Mouse (Mus musculus) MEL (cell line): ENCODE measurements at regions not wholly inside any gene's neighbourhood (a gene's known extent, or its start where the extent isn't known, plus 50 kb on each side); places are given as distances from the start of the nearest gene placed in this dataset.

Experiments
- DNase-seq: peaks from one replicate; pipeline ENCODE4 v3.0.0; 2011; ENCODE audit warnings: low read depth, low spot score
- H3K27ac ChIP-seq: 2 replicates; pipeline ENCODE4 v1.5.1; 2012; ENCODE audit warnings: low read depth, mild to moderate bottlenecking, control low read depth, low read length, moderate library complexity; ENCODE audit not compliant: control insufficient read depth
- H3K27me3 ChIP-seq, 2 experiments: fragments of 150-350 bp in 1 of 2; sonication (generic) in 1 of 2; 2 replicates each; pipeline ENCODE4 v1.6.1; 2012; ENCODE audit warnings: low read length in 2 of 2, mild to moderate bottlenecking in 2 of 2, improper control_type of control experiment in 1 of 2, moderate library complexity in 1 of 2; ENCODE audit not compliant: insufficient read depth in 2 of 2, control insufficient read depth in 1 of 2
- H3K36me3 ChIP-seq, 2 experiments: 2 replicates each; pipeline ENCODE4 v1.6.1; 2012 to 2014; ENCODE audit warnings: low read length in 2 of 2, improper control_type of control experiment in 1 of 2, inconsistent platforms in 1 of 2, mild to moderate bottlenecking in 1 of 2; ENCODE audit not compliant: insufficient read depth in 2 of 2, control insufficient read depth in 1 of 2
- H3K4me1 ChIP-seq, 2 experiments: fragments of 150-350 bp in 1 of 2; sonication (generic) in 1 of 2; 2 replicates each; pipeline ENCODE4 v1.6.1; 2012; ENCODE audit warnings: low read length in 2 of 2, improper control_type of control experiment in 1 of 2, mild to moderate bottlenecking in 1 of 2; ENCODE audit not compliant: insufficient read depth in 2 of 2, control insufficient read depth in 1 of 2
- H3K4me3 ChIP-seq, 2 experiments: fragments of 150-350 bp in 1 of 2; sonication (generic) in 1 of 2; 2 replicates each; pipeline ENCODE4 v1.5.1; 2012; ENCODE audit warnings: low read depth in 2 of 2, low read length in 2 of 2, mild to moderate bottlenecking in 2 of 2, moderate library complexity in 2 of 2, control low read depth in 1 of 2, improper control_type of control experiment in 1 of 2; ENCODE audit not compliant: control insufficient read depth in 1 of 2, insufficient read depth in 1 of 2
- H3K79me2 ChIP-seq: 2 replicates; pipeline ENCODE4 v1.6.1; 2012; ENCODE audit warnings: mild to moderate bottlenecking, low read length, moderate library complexity; ENCODE audit not compliant: control insufficient read depth, poor library complexity, insufficient read depth
- H3K9ac ChIP-seq: 2 replicates; pipeline ENCODE4 v1.6.1; 2012; ENCODE audit warnings: low read depth, mild to moderate bottlenecking, control low read depth, low read length, moderate library complexity; ENCODE audit not compliant: control insufficient read depth, poor library complexity, severe bottlenecking
- H3K9me3 ChIP-seq: fragments of 150-350 bp; sonication (generic); replicated peaks from 2 replicates; pipeline ENCODE4 v1.6.1; 2012; ENCODE audit warnings: mild to moderate bottlenecking, low read length, improper control_type of control experiment, moderate library complexity; ENCODE audit not compliant: insufficient read depth
- BHLHE40 ChIP-seq: IDR thresholded peaks from 2 replicates; pipeline ENCODE4 v1.6.1; 2012; ENCODE audit warnings: low read depth, mild to moderate bottlenecking, inconsistent platforms, low read length, improper control_type of control experiment, borderline replicate concordance
- CTCF ChIP-seq, 3 experiments: IDR thresholded peaks in 2 of 3; conservative IDR thresholded peaks in 1 of 3; 2 replicates each; pipeline ENCODE4 v1.5.1; 2011 to 2012; ENCODE audit warnings: low read length in 3 of 3, low read depth in 2 of 3, mild to moderate bottlenecking in 2 of 3, improper control_type of control experiment in 1 of 3, inconsistent platforms in 1 of 3, mixed read lengths in 1 of 3, moderate library complexity in 1 of 3; ENCODE audit not compliant: control insufficient read depth in 1 of 3, insufficient read depth in 1 of 3, poor library complexity in 1 of 3, severe bottlenecking in 1 of 3
- E2F4 ChIP-seq: IDR thresholded peaks from 2 replicates; pipeline ENCODE4 v1.6.1; 2011; ENCODE audit warnings: low read depth, low read length, improper control_type of control experiment, borderline replicate concordance
- ELF1 ChIP-seq: IDR thresholded peaks from 2 replicates; pipeline ENCODE4 v1.6.1; 2014; ENCODE audit warnings: low read depth, mild to moderate bottlenecking, inconsistent platforms, low read length, improper control_type of control experiment, moderate library complexity
- ETS1 ChIP-seq: IDR thresholded peaks from 2 replicates; pipeline ENCODE4 v1.6.1; 2012; ENCODE audit warnings: low read depth, mild to moderate bottlenecking, inconsistent platforms, low read length, improper control_type of control experiment, moderate library complexity
- GABPA ChIP-seq: IDR thresholded peaks from 2 replicates; pipeline ENCODE4 v1.6.1; 2012; ENCODE audit warnings: low read depth, mild to moderate bottlenecking, inconsistent platforms, low read length, improper control_type of control experiment, moderate library complexity
- GATA1 ChIP-seq: IDR thresholded peaks from 2 replicates; pipeline ENCODE4 v1.6.1; 2011; ENCODE audit warnings: low read depth, low read length, improper control_type of control experiment
- JUND ChIP-seq: IDR thresholded peaks from 2 replicates; pipeline ENCODE4 v1.6.1; 2011; ENCODE audit warnings: low read depth, mild to moderate bottlenecking, improper control_type of control experiment, low read length
- MAFK ChIP-seq: IDR thresholded peaks from 2 replicates; pipeline ENCODE4 v1.6.1; 2011; ENCODE audit warnings: low read depth, mild to moderate bottlenecking, low read length, improper control_type of control experiment, borderline replicate concordance
- MAX ChIP-seq: IDR thresholded peaks from 2 replicates; pipeline ENCODE4 v1.6.1; 2011; ENCODE audit warnings: low read length, improper control_type of control experiment
- MXI1 ChIP-seq: IDR thresholded peaks from 2 replicates; pipeline ENCODE4 v1.6.1; 2011; ENCODE audit warnings: mild to moderate bottlenecking, low read depth, low read length, improper control_type of control experiment
- MYB ChIP-seq: IDR thresholded peaks from 2 replicates; pipeline ENCODE4 v1.6.1; 2011; ENCODE audit warnings: mild to moderate bottlenecking, low read depth, low read length, improper control_type of control experiment
- MYC ChIP-seq: IDR thresholded peaks from 2 replicates; pipeline ENCODE4 v1.6.1; 2011; ENCODE audit warnings: low read depth, mild to moderate bottlenecking, low read length, improper control_type of control experiment, moderate library complexity
- NELFE ChIP-seq: IDR thresholded peaks from 2 replicates; pipeline ENCODE4 v1.6.1; 2011; ENCODE audit warnings: low read depth, low read length, improper control_type of control experiment
- POLR2AphosphoS2 ChIP-seq: IDR thresholded peaks from 2 replicates; pipeline ENCODE4 v1.6.1; 2011; ENCODE audit warnings: low read length, improper control_type of control experiment
- POLR2AphosphoS5 ChIP-seq: IDR thresholded peaks from 2 replicates; pipeline ENCODE4 v1.6.1; 2012; ENCODE audit warnings: low read depth, borderline replicate concordance, mild to moderate bottlenecking, inconsistent platforms, low read length, moderate library complexity, mixed read lengths
- RAD21 ChIP-seq: IDR thresholded peaks from 2 replicates; pipeline ENCODE4 v1.6.1; 2011; ENCODE audit warnings: mild to moderate bottlenecking, low read depth, low read length, improper control_type of control experiment
- RCOR1 ChIP-seq: IDR thresholded peaks from 2 replicates; pipeline ENCODE4 v1.6.1; 2012; ENCODE audit warnings: low read depth, mild to moderate bottlenecking, inconsistent platforms, low read length, improper control_type of control experiment
- SIN3A ChIP-seq: IDR thresholded peaks from 2 replicates; pipeline ENCODE4 v1.6.1; 2012; ENCODE audit warnings: low read length, improper control_type of control experiment, inconsistent platforms
- SMC3 ChIP-seq: IDR thresholded peaks from 2 replicates; pipeline ENCODE4 v1.6.1; 2011; ENCODE audit warnings: low read depth, low read length, improper control_type of control experiment
- TAL1 ChIP-seq: IDR thresholded peaks from 2 replicates; pipeline ENCODE4 v1.6.1; 2012; ENCODE audit warnings: mild to moderate bottlenecking, inconsistent platforms, low read length, moderate library complexity, mixed read lengths
- TBP ChIP-seq: IDR thresholded peaks from 2 replicates; pipeline ENCODE4 v1.8.0; 2011; ENCODE audit warnings: low read depth, low read length, improper control_type of control experiment
- TCF12 ChIP-seq: IDR thresholded peaks from 2 replicates; pipeline ENCODE4 v1.6.1; 2014; ENCODE audit warnings: low read depth, mild to moderate bottlenecking, inconsistent platforms, low read length, improper control_type of control experiment, moderate library complexity
- USF2 ChIP-seq, 2 experiments: IDR thresholded peaks; 2 replicates each; pipeline ENCODE4 v1.6.1; 2011 to 2012; ENCODE audit warnings: improper control_type of control experiment in 2 of 2, low read length in 2 of 2, borderline replicate concordance in 1 of 2, inconsistent platforms in 1 of 2, low read depth in 1 of 2, mild to moderate bottlenecking in 1 of 2; ENCODE audit not compliant: insufficient read depth in 1 of 2
- ZKSCAN1 ChIP-seq: IDR thresholded peaks from 2 replicates; pipeline ENCODE4 v1.6.1; 2012; ENCODE audit warnings: low read depth, mild to moderate bottlenecking, inconsistent platforms, low read length, improper control_type of control experiment, moderate library complexity
- ZMIZ1 ChIP-seq: IDR thresholded peaks from 2 replicates; pipeline ENCODE4 v1.6.1; 2012; ENCODE audit warnings: low read depth, mild to moderate bottlenecking, inconsistent platforms, low read length, improper control_type of control experiment, moderate library complexity
- ZNF384 ChIP-seq: IDR thresholded peaks from 2 replicates; pipeline ENCODE4 v1.6.1; 2012; ENCODE audit warnings: low read depth, mild to moderate bottlenecking, inconsistent platforms, low read length, improper control_type of control experiment

GRCm38 (mm10) chr4:61973236-61973635 is 80.7 kb downstream of the Mup20 start:
- no peaks in the 10 kb centered on the region for H3K79me2 ChIP-seq
- peak; percentile 26 for DNase-seq
- no peak overlapping the region for H3K4me3 ChIP-seq
- no peaks in the 10 kb centered on the region for H3K9me3 ChIP-seq
- TF ChIP-seq SMC3 (peak; percentile 48), ETS1 (no peak), RAD21 (peak; percentile 23), SIN3A (no peak), ZKSCAN1 (no peak), GATA1 (no peak), TBP (no peak), GABPA (no peak), MYB (no peak), MXI1 (no peak), ZNF384 (no peak), POLR2AphosphoS5 (no peak), NELFE (no peak), CTCF (IDR thresholded peaks at IDR 0.05 in 2 of 3, conservative IDR thresholded peaks at IDR 0.05 in 1 of 3; ENCODE audit: control insufficient read depth in 1 of 3, insufficient read depth in 1 of 3, low read depth in 2 of 3, low read length in 3 of 3, poor library complexity in 1 of 3, severe bottlenecking in 1 of 3) (peak; percentile 53 to 78 (median 73)), ELF1 (no peak), ZMIZ1 (no peak), MAFK (no peak), E2F4 (no peak), TAL1 (no peak), RCOR1 (no peak), MAX (no peak), USF2 (IDR thresholded peaks at IDR 0.05; ENCODE audit: borderline replicate concordance in 1 of 2, insufficient read depth in 1 of 2, low read depth in 1 of 2, low read length in 2 of 2) (no peak), BHLHE40 (no peak), MYC (no peak), TCF12 (no peak), POLR2AphosphoS2 (no peak), JUND (no peak)
- H3K4me1 ChIP-seq = no peaks in the 10 kb centered on the region
- no peaks in the 10 kb centered on the region for H3K27me3 ChIP-seq
- no peak overlapping the region for H3K27ac ChIP-seq
- H3K36me3 ChIP-seq = no peaks in the 10 kb centered on the region
- no peak overlapping the region for H3K9ac ChIP-seq
